In genomic region chr11:104124582-104124981, GRCm38 (mm10) we compare ENCODE assay signal across 12 mouse cellular contexts. TPM values are rescaled to one million over a fixed set of nuclear protein-coding genes. Genes with fewer than 3 reads are reported as not detected.
A peak's percentile ranks its signal among the peaks of the same experiment; 100 is the strongest.
DNase-seq lines count a peak whose midpoint lies in the region; ATAC-seq and TF ChIP-seq lines count a peak whose summit lies in the region.
"Had no signal": no experiment of that assay in that cellular context is flagged by ENCODE, and none has a peak within 500 bp of the region (broad histone marks: within the 10 kb centered on the region; RNA-seq: fewer than 3 reads in every experiment).

No protein-coding gene starts in this region.

- peak; percentile 24 for DNase-seq in adrenal gland, postnatal 10 days
- no peak for DNase-seq in adrenal gland, postnatal 14 days
- DNase-seq in limb, embryonic 14.5 days (ENCODE audit: low spot score) = peak; percentile 18
- DNase-seq in limb, embryonic 10.5 days (ENCODE audit: low spot score) = no peak
- peak; percentile 87 for DNase-seq in cerebellum, adult 11 months
- DNase-seq in frontal cortex, adult 2 months (ENCODE audit: extremely low spot score in 1 of 2, low spot score in 1 of 2) = no peak
- DNase-seq in spleen, adult 18-20 months = no peak
- DNase-seq: liver, postnatal 0 days had no signal

- no peak overlapping the region for H3K4me2 ChIP-seq in limb, embryonic 14.5 days (replicated peaks; ENCODE audit: low read depth, low read length, severe bottlenecking)
- no peak overlapping the region for H3K4me2 ChIP-seq in hindbrain, embryonic 16.5 days (ENCODE audit: low read length)

- H3K9ac ChIP-seq in limb, embryonic 14.5 days (ENCODE audit: low read depth, low read length, severe bottlenecking) = no peak overlapping the region
- H3K9ac ChIP-seq in hindbrain, embryonic 16.5 days (ENCODE audit: low read depth, low read length) = no peak overlapping the region
- H3K9ac ChIP-seq: liver, postnatal 0 days had no signal

- no peaks in the 10 kb centered on the region for H3K9me3 ChIP-seq in limb, embryonic 14.5 days (ENCODE audit: control insufficient read depth, low read length)
- no peaks in the 10 kb centered on the region for H3K9me3 ChIP-seq in limb, embryonic 10.5 days (replicated peaks)
- no peaks in the 10 kb centered on the region for H3K9me3 ChIP-seq in hindbrain, embryonic 16.5 days (ENCODE audit: control insufficient read depth, low read length)
- H3K9me3 ChIP-seq: heart, embryonic 10.5 days; megakaryocyte, embryonic 14.5 days had no signal

- ATAC-seq in limb, embryonic 14.5 days (ENCODE audit: low FRiP score, low read depth) = no peak
- ATAC-seq in hindbrain, embryonic 16.5 days = peak; percentile 63
- ATAC-seq: activated CD4-positive, CD25-positive, alpha-beta regulatory T cell, adult 4 months; liver, postnatal 0 days had no signal

- H3K27me3 ChIP-seq in limb, embryonic 14.5 days (ENCODE audit: control insufficient read depth, insufficient read depth, low read length) = no peaks in the 10 kb centered on the region
- peaks cover 3% of the 10 kb centered on the region; the same call in 1 of the 2 replicates for H3K27me3 ChIP-seq in limb, embryonic 10.5 days (ENCODE audit: low read depth, poor library complexity, severe bottlenecking)
- H3K27me3 ChIP-seq in hindbrain, embryonic 16.5 days (replicated peaks; ENCODE audit: control insufficient read depth, insufficient read depth, low read length) = no peaks in the 10 kb centered on the region

- no peak for TF ChIP-seq POLR2A in limb, embryonic 14.5 days (IDR thresholded peaks at IDR 0.05; ENCODE audit: borderline replicate concordance, extremely low read depth, insufficient read depth, insufficient read length)

- 65% methylated on average over 3 of the region's 3 CpGs for WGBS in limb, embryonic 14.5 days
- WGBS in limb, embryonic 10.5 days = 88% methylated on average over 3 of the region's 3 CpGs
- 52% methylated on average over 3 of the region's 3 CpGs for WGBS in hindbrain, embryonic 16.5 days

- H3K27ac ChIP-seq in limb, embryonic 14.5 days (replicated peaks; ENCODE audit: low read depth, low read length) = no peak overlapping the region
- no peak overlapping the region for H3K27ac ChIP-seq in limb, embryonic 10.5 days
- H3K27ac ChIP-seq in hindbrain, embryonic 16.5 days (ENCODE audit: low read depth, low read length) = no peak overlapping the region
- H3K27ac ChIP-seq: heart, embryonic 10.5 days had no signal

- no peaks in the 10 kb centered on the region for H3K36me3 ChIP-seq in limb, embryonic 14.5 days (ENCODE audit: control insufficient read depth, insufficient read depth, low read length)
- H3K36me3 ChIP-seq in limb, embryonic 10.5 days = no peaks in the 10 kb centered on the region
- H3K36me3 ChIP-seq in hindbrain, embryonic 16.5 days (ENCODE audit: control insufficient read depth, insufficient read depth, low read length) = no peaks in the 10 kb centered on the region
- H3K36me3 ChIP-seq: heart, embryonic 10.5 days had no signal

- no peak overlapping the region for H3K4me3 ChIP-seq in limb, embryonic 14.5 days (replicated peaks; ENCODE audit: low read length)
- H3K4me3 ChIP-seq in limb, embryonic 10.5 days = no peak overlapping the region
- no peak overlapping the region for H3K4me3 ChIP-seq in hindbrain, embryonic 16.5 days (ENCODE audit: low read length)
- H3K4me3 ChIP-seq: heart, embryonic 10.5 days; megakaryocyte, embryonic 14.5 days had no signal

- no peaks in the 10 kb centered on the region for H3K4me1 ChIP-seq in limb, embryonic 14.5 days (ENCODE audit: control insufficient read depth, insufficient read depth, low read length)
- no peaks in the 10 kb centered on the region for H3K4me1 ChIP-seq in limb, embryonic 10.5 days
- no peaks in the 10 kb centered on the region for H3K4me1 ChIP-seq in hindbrain, embryonic 16.5 days (ENCODE audit: control insufficient read depth, insufficient read depth, low read depth, low read length)
- H3K4me1 ChIP-seq: heart, embryonic 10.5 days; megakaryocyte, embryonic 14.5 days had no signal

RNA-seq across cellular contexts. Expression of gene Crhr1, which starts 8.1 kb away (rescaled TPM):
- total RNA-seq in adrenal gland, postnatal 10 days (2021) = not detected
- total RNA-seq in adrenal gland, postnatal 14 days (2021) = 0.15 TPM in 1 of 2 replicates, not detected in the other
- polyA plus RNA-seq in limb, embryonic 14.5 days (2012; rRNA removed) = 0.04 and 0.09 TPM in 2 replicates
- polyA plus RNA-seq in limb, embryonic 14.5 days (2014; fragmentation: Nextera tagmentation; extraction: Ambion mirVana) = not detected in 2 replicates
- 1.1 and 1.5 TPM in 2 replicates for polyA plus RNA-seq in limb, embryonic 10.5 days (2016; fragmentation: Nextera tagmentation; extraction: Ambion mirVana)
- 9.0 and 10.2 TPM in 2 replicates for polyA plus RNA-seq in hindbrain, embryonic 16.5 days (2015; fragmentation: Nextera tagmentation; extraction: Ambion mirVana)
- 39.1 and 40.3 TPM in 2 replicates for polyA plus RNA-seq in frontal cortex, adult 2 months (2012; rRNA removed)
- polyA plus RNA-seq: activated CD4-positive, CD25-positive, alpha-beta regulatory T cell, adult 4 months; liver, postnatal 0 days had no signal

Comparison
In these comparisons a context has a peak if more than half of its experiments do, and no peak if none do; other contexts are left out.
1. DNase-seq: peak in adrenal gland, postnatal 10 days (single experiment), limb, embryonic 14.5 days (single experiment) and cerebellum, adult 11 months (single experiment); none in adrenal gland, postnatal 14 days (single experiment), limb, embryonic 10.5 days (single experiment), frontal cortex, adult 2 months (0 of 2) and spleen, adult 18-20 months (0 of 2).